Mouse (Mus musculus): ENCODE measurements around the gene Olfr54. TPM values are rescaled to one million over a fixed set of nuclear protein-coding genes. Genes with fewer than 3 reads are reported as not detected.
"Not testable (repeated sequence)": the region's sequence is repeated elsewhere in the genome, so short reads cannot be mapped to it uniquely, and the experiment has no call there.

The Olfr54 gene
- 0.01 TPM in 1 of 2 replicates, not detected in the other for polyA plus RNA-seq (2012)

DNA sequence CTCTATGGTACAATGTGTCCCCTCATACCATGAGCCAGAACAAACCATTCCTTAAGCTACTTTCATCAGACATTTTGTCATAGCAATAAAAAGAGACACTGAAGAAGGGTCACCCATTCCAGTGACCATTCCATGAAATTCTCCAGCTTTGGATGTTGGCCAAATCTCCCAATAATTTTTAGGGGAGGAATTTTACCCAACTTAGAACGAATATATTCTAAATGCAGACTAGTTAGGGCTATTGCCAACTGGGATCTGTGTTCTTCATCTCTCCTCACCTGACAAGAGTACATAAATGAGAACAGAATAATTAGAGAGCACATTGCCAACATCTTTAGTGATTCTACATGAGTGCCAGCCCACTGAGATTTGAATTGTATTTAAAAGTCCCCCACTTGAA is at the start of gene Olfr54:
TSS of gene Olfr54 (plus strand) at position 301 of the 400 bp plus-strand sequence.
- no peaks in the 10 kb centered on the region for H3K36me3 ChIP-seq (ENCODE audit: control insufficient read depth)
- no peak for TF ChIP-seq GATA1 (IDR thresholded peaks at IDR 0.05; ENCODE audit: low read length)
- TF ChIP-seq TAL1 (IDR thresholded peaks at IDR 0.05; ENCODE audit: low read length) = no peak
- no peak within 1 kb of the TSS for H3K4me3 ChIP-seq (replicated peaks)
- H3K27me3 ChIP-seq (ENCODE audit: control insufficient read depth) = no peaks in the 10 kb centered on the region
- H3K4me1 ChIP-seq (ENCODE audit: control insufficient read depth) = no peaks in the 10 kb centered on the region
- peaks cover under 1% of the 10 kb centered on the region; the same call in 1 of the 2 replicates for H3K9me3 ChIP-seq (ENCODE audit: control insufficient read depth, low read length)

DNA sequence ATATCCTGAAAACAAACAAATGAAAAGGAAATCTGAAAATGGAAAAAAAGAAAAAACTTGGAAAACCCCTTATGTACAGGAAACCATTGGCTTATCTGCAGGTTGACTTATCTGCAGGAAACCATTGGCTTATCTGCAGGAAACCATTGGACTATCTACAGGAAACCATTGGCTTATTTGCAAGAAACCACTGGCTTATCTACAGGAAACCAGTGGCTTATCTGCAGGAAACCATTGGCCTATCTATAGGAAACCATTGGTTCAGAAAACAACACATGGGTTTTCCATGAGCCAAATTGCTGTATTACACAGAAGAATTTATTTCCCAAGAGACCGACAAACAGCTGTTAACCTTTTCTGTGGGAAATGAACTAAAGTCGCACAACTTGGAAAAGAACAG is 49.1 kb upstream of the Olfr54 start:
- TF ChIP-seq GATA1 (IDR thresholded peaks at IDR 0.05; ENCODE audit: low read length) (no peak), TAL1 (IDR thresholded peaks at IDR 0.05; ENCODE audit: low read length) (no peak)
- Histone ChIP-seq H3K4me1 (ENCODE audit: control insufficient read depth) (no peaks in the 10 kb centered on the region), H3K9me3 (ENCODE audit: control insufficient read depth, low read length) (peaks cover 7% of the 10 kb centered on the region), H3K36me3 (ENCODE audit: control insufficient read depth) (no peaks in the 10 kb centered on the region), H3K27me3 (ENCODE audit: control insufficient read depth) (no peaks in the 10 kb centered on the region), H3K4me3 (replicated peaks) (no peak overlapping the region)

DNA sequence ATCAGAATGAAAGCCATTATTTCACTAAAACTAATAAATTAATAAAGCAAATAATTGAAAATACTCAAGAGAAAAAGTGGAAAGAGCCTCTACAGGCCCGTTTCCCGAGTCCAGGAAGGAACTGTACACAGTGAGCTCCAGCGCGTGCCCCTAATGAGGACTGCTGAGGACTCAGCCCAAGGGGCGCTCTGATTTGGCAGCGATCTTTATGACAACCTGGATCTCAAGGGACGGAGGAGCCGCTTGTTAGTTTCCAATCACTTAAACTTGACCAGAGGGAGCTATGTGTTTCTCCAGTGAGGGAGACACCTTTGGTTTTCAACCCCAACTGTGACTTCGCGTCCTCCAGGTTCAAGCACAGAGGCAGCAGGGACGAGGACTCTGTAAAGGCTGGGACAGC is 47.8 kb upstream of the Olfr54 start, which contains the start of gene Olfr1378:
TSS of gene Olfr1378 (plus strand) at position 301 of the 400 bp plus-strand sequence.
- TF ChIP-seq TAL1 (IDR thresholded peaks at IDR 0.05; ENCODE audit: low read length) (no peak), GATA1 (IDR thresholded peaks at IDR 0.05; ENCODE audit: low read length) (no peak)

DNA sequence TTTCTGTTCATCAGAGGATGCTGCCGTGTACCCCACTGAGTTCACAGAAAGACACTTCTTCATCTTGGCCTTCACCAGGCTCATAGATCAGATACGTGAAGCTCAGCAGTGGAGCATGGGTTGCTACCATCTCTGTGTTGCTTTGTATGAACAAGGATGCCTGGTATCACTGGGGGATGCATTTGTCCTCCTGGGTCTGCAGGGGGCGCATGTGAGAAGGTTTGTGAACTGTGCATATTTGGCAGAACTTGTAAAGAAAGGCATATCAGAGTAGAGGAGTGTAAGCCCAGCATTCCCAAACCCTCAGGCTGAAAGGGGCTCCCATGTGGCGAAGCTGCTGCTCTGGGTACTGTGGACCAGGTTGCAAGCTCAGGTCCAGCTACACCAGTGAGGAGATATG is 36.8 kb upstream of the Olfr54 start:
- no peaks in the 10 kb centered on the region for H3K4me1 ChIP-seq (ENCODE audit: control insufficient read depth)
- H3K9me3 ChIP-seq (ENCODE audit: control insufficient read depth, low read length) = peaks cover 5% of the 10 kb centered on the region; the same call in 1 of the 2 replicates
- H3K36me3 ChIP-seq (ENCODE audit: control insufficient read depth) = no peaks in the 10 kb centered on the region
- TF ChIP-seq GATA1 (IDR thresholded peaks at IDR 0.05; ENCODE audit: low read length) (no peak), TAL1 (IDR thresholded peaks at IDR 0.05; ENCODE audit: low read length) (no peak)
- no peaks in the 10 kb centered on the region for H3K27me3 ChIP-seq (ENCODE audit: control insufficient read depth)
- no peak overlapping the region for H3K4me3 ChIP-seq (replicated peaks)

More for the DNA sequence above, 47.8 kb upstream of the Olfr54 start, which contains the start of gene Olfr1378:
- Histone ChIP-seq H3K9me3 (ENCODE audit: control insufficient read depth, low read length) (peaks cover 7% of the 10 kb centered on the region), H3K4me3 (replicated peaks) (no peak within 1 kb of the TSS), H3K27me3 (ENCODE audit: control insufficient read depth) (no peaks in the 10 kb centered on the region), H3K36me3 (ENCODE audit: control insufficient read depth) (no peaks in the 10 kb centered on the region), H3K4me1 (ENCODE audit: control insufficient read depth) (no peaks in the 10 kb centered on the region)

DNA sequence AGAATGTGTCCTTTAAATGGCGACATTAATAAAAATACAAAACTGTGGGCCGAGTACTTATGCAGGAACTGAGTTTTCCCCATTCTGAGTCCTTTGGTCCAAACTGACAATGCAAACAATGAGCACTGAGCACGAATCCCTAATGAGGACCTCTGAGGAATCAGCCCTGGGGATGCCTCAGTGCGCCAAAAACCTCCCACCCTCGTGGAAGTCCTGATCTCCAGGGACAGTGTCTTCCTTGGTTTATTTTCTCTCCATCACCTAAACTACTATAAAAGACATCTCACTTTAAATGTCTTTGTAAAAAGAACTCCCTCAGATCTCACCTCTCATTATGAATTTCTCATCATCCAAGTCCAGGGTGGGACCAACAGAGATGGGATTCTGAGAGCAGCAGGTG is 32.4 kb upstream of the Olfr54 start, which contains the start of gene Olfr1377:
TSS of gene Olfr1377 (plus strand) at position 301 of the 400 bp plus-strand sequence.
- H3K4me3 ChIP-seq (replicated peaks) = no peak within 1 kb of the TSS
- H3K36me3 ChIP-seq (ENCODE audit: control insufficient read depth) = no peaks in the 10 kb centered on the region
- H3K4me1 ChIP-seq (ENCODE audit: control insufficient read depth) = no peaks in the 10 kb centered on the region
- TF ChIP-seq GATA1 (IDR thresholded peaks at IDR 0.05; ENCODE audit: low read length) (no peak), TAL1 (IDR thresholded peaks at IDR 0.05; ENCODE audit: low read length) (no peak)
- no peaks in the 10 kb centered on the region for H3K27me3 ChIP-seq (ENCODE audit: control insufficient read depth)
- peaks cover 4% of the 10 kb centered on the region; the same call in 1 of the 2 replicates for H3K9me3 ChIP-seq (ENCODE audit: control insufficient read depth, low read length)

DNA sequence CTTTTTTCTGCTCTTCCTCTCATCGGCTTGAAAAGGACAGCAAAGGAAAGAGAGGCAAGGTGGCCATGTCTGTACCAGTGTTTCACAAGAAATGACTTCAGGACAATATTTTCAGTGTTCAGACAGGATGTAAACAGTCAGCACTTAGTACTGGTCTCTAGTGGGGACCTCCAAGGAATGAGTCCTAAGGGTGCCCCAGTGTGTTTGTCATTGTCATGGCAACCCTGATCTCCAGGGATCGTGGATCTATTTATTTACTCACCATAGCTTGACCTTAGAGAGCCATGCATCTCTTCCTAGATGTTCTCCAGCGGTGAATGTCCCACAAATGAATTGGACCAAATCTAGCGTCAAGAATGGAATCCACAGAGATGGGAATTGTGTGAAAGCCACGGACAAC is 10.7 kb upstream of the Olfr54 start, which contains the start of gene Olfr51:
TSS of gene Olfr51 (plus strand) at position 301 of the 400 bp plus-strand sequence.
- TF ChIP-seq TAL1 (IDR thresholded peaks at IDR 0.05; ENCODE audit: low read length) = no peak
- no peak for TF ChIP-seq GATA1 (IDR thresholded peaks at IDR 0.05; ENCODE audit: low read length)
- no peaks in the 10 kb centered on the region for H3K27me3 ChIP-seq (ENCODE audit: control insufficient read depth)
- H3K36me3 ChIP-seq (ENCODE audit: control insufficient read depth) = no peaks in the 10 kb centered on the region
- peaks cover under 1% of the 10 kb centered on the region; the same call in 1 of the 2 replicates for H3K9me3 ChIP-seq (ENCODE audit: control insufficient read depth, low read length)
- no peak within 1 kb of the TSS for H3K4me3 ChIP-seq (replicated peaks)
- no peaks in the 10 kb centered on the region for H3K4me1 ChIP-seq (ENCODE audit: control insufficient read depth)

DNA sequence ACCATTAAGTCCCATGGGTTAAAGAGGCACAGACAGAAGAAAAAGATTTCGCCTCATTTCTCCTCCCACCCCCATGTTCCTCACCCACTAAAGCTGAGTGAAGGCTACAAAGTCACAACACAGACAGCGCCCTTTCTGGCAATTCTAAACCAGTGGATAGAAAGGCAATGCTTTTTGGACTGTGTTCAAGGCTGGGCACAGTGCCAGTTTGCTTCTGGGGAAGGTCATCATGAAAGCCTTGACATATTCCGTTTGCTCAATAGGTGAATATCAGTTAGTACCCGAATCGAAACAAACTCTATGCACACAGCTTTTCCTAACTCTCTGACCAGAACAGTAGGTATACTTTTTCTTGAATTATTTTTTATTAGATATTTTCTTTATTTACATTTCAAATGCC is 2.2 kb upstream of the Olfr54 start:
- no peak for TF ChIP-seq GATA1 (IDR thresholded peaks at IDR 0.05; ENCODE audit: low read length)
- TF ChIP-seq TAL1 (IDR thresholded peaks at IDR 0.05; ENCODE audit: low read length) = no peak
- Histone ChIP-seq H3K4me3 (replicated peaks) (no peak overlapping the region), H3K27me3 (ENCODE audit: control insufficient read depth) (no peaks in the 10 kb centered on the region)

DNA sequence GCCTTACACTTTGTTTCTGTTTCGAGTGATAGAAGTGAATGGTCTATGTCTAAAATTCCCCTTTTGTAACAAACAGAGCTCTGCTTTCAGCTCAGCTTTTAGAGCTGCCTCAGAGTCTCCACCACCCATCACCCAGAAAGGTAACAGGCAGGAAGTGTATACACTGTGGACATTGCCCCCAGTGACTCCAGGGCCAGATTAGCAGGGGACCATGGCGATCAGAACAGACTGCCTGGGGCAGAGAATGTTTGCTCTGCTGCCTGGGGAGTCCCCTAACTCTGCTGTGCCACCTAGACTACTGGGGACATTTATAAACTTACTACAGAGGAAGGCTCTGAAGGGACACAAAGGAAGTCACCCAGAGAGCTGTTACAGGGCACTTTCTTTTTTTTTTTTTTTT is 2.3 kb downstream of the Olfr54 start:
- H3K27me3 ChIP-seq (ENCODE audit: control insufficient read depth) = no peaks in the 10 kb centered on the region

More for the DNA sequence above, 2.2 kb upstream of the Olfr54 start:
- Histone ChIP-seq H3K9me3 (ENCODE audit: control insufficient read depth, low read length) (peaks cover 6% of the 10 kb centered on the region), H3K4me1 (ENCODE audit: control insufficient read depth) (no peaks in the 10 kb centered on the region), H3K36me3 (ENCODE audit: control insufficient read depth) (no peaks in the 10 kb centered on the region)

DNA sequence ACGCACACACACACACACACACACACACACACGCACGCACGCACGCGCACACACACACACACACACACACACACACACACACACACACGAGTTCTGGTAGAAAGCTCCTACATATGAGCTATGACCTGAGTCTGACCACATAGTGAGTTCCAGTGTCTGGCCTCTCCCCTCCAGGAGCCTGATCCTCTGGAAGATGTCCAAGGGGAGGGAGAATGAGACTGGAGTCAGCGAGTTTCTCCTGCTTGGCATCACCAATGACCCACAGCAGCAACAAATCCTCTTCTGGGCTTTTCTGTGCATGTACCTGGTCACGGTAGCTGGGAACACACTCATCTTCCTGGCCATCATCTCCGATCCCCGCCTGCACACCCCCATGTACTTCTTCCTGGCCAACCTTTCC is 12.8 kb downstream of the Olfr54 start:
- not testable (repeated sequence) for H3K36me3 ChIP-seq (ENCODE audit: control insufficient read depth); H3K4me3 ChIP-seq (replicated peaks); H3K9me3 ChIP-seq (ENCODE audit: control insufficient read depth, low read length); H3K27me3 ChIP-seq (ENCODE audit: control insufficient read depth); H3K4me1 ChIP-seq (ENCODE audit: control insufficient read depth)

More for the DNA sequence above, 2.3 kb downstream of the Olfr54 start:
- no peaks in the 10 kb centered on the region for H3K9me3 ChIP-seq (ENCODE audit: control insufficient read depth, low read length)
- no peaks in the 10 kb centered on the region for H3K4me1 ChIP-seq (ENCODE audit: control insufficient read depth)
- H3K4me3 ChIP-seq (replicated peaks) = no peak overlapping the region
- TF ChIP-seq TAL1 (IDR thresholded peaks at IDR 0.05; ENCODE audit: low read length) (no peak), GATA1 (IDR thresholded peaks at IDR 0.05; ENCODE audit: low read length) (no peak)
- no peaks in the 10 kb centered on the region for H3K36me3 ChIP-seq (ENCODE audit: control insufficient read depth)

DNA sequence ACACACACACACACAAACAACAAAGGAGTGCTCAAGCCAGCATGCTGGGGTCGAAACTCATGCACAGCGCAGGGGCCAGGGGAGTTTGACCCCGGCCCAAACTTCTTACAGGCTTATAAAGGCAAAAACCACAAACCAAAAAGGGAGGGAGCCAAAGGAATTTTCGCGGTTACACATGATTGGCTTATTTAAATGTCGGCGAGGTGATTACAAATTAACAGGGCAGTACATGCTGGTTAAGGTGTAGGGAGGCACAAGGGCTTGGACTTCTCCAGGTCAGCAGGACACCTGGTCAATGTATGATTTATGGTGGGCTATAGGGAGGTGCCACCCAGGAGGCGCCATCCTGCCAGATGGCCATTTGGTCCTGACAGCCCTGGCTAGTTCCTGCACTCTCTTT is 15.3 kb downstream of the Olfr54 start:
- not testable (repeated sequence) for H3K27me3 ChIP-seq (ENCODE audit: control insufficient read depth); H3K4me1 ChIP-seq (ENCODE audit: control insufficient read depth); H3K9me3 ChIP-seq (ENCODE audit: control insufficient read depth, low read length); H3K4me3 ChIP-seq (replicated peaks); H3K36me3 ChIP-seq (ENCODE audit: control insufficient read depth)

Measured in erythroblast, embryonic 14.5 days (primary cell).